Mouse (Mus musculus) kidney, adult 11 months (tissue): ENCODE data around the gene Fxr2.

Experiments used
- DNase-seq: peaks from one replicate; pipeline ENCODE4 v3.0.0; 2022

Fxr2 gene

DNA sequence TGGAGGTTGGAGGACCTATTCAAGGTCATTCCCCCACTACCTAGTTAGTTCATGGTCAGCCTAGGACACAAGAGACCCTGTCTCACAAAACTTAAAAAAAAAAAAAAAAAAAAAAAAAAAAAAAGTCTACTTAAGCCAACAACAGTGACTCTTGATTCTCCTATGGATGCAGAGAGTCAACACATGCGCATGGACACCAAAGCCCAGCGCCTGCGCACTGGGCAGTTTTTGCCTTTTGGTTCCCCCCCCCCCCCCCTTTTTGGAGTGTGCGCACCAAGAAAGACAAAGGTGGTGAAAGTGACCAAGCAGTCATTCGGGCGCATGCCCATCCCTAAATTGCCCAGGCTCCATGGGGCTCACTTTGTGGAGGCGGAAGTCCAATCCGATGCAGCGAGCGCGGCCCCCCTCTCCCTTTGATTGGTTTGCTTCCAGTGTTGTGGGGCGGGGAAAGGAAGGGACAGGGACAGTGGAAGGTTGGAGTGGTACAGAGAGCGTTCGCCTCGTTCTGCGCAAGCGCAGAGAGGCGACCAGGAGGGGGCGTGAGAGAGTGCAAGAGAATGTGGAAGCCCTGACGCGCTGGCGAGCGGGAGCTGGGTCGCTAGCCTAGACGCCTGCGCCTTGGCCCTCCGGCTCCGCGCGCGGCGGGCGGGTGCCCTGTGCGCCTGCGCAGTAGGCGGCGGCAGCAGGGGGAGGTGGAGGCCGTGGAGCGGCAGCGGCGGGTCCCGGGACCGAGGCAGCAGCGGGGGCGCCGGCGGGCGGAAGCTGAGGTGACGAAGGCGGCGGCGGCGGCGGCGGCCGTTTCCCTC lies at the start of gene Fxr2:
Gene Fxr2 (plus strand): TSS at position 707 of the 806 bp plus-strand sequence.
- peak; percentile 100 for DNase-seq

DNA sequence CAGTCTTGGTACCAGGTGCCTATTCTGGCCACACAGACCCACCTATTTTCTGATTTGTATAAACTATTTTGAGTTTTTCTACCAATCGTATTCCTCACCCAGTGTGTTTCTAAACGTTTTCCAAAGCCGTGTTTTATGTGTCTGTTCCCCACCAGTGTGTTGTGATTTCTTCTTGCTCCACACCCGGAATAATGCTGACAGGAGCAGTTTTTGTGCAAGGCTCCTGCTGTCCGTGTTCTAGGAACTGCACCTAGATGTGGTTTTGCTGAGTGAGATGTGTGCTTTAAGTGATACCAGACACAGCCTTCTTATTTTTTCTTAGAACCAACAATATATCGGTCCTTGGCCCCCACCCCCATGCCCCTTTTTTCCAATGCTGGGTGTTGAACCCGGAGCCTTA lies 48.8 kb upstream of the Fxr2 start:
- no peak for DNase-seq

- DNase-seq: no peak
Observed at GRCm38 (mm10) chr11:69584937-69585336, 47.9 kb upstream of the Fxr2 start.

DNA sequence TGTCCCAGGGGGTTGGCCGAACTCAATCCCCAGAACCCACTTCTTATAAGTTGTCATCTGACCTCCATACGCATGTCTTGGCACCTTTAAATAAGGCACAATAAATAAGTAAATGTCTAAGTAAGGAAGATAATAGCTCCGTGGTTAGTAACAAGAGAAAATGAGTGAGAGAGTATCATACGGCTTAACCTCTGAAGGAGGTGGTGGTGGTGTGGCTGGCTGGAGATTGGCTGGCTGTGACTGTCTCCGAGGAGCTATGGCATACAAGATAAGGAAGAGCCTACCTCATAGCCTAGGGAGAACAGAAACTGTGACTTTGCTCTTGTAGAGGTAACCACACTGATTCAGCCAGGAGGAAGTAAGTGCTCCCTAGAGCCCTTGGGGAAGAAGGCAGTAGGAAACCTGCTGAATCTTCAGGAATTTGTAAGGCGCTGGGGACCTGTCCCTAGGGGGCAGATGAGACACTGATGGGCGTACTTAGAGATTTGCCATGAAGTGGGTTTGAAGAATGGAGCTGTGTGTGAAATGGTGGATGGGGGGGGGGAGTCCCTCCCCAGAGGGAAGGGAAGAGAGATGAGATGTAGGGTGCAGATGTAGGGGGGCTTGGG lies 47.0 kb upstream of the Fxr2 start:
- DNase-seq: no peak

DNA sequence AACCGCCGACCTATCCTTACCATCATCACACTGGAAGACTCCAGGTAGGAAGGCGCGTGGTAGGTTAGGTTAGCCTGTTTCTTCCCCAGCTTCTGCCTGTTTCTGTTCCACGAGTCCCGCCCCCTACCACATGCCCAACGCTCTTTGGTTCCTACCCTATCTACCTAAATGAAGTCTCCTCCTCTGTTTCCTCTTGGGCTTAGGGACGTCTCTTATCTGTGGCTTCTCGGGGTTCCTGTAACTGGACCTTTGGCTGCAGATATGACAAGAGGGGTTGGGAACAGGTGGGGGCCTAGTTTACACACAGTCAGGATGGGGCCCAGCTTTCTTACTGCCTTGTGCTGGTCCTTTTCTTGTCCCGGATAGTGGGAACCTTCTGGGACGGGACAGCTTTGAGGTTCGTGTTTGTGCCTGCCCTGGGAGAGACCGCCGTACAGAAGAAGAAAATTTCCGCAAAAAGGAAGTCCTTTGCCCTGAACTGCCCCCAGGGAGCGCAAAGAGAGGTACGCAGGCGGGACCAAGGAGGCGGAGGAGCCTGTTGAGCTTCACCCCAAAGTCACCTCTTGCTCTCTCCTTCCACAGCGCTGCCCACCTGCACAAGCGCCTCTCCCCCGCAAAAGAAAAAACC lies 43.5 kb upstream of the Fxr2 start:
- DNase-seq: no peak

GRCm38 (mm10) chr11:69590622-69591021 lies 42.2 kb upstream of the Fxr2 start:
- no peak for DNase-seq

DNA sequence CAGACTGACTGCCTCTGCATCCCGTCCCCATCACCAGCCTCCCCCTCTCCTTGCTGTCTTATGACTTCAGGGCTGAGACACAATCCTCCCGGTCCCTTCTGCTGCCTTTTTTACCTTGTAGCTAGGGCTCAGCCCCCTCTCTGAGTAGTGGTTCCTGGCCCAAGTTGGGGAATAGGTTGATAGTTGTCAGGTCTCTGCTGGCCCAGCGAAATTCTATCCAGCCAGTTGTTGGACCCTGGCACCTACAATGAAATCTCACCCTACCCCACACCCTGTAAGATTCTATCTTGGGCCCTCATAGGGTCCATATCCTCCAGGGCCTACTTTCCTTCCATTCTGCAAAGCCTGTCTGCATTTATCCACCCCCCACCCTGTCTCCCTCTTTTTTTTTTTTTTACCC lies 41.4 kb upstream of the Fxr2 start:
- DNase-seq: no peak

- DNase-seq: no peak
Observed at GRCm38 (mm10) chr11:69591899-69592637, 40.7 kb upstream of the Fxr2 start.

- no peak for DNase-seq
Observed at GRCm38 (mm10) chr11:69592799-69593198, 40.0 kb upstream of the Fxr2 start.

DNA sequence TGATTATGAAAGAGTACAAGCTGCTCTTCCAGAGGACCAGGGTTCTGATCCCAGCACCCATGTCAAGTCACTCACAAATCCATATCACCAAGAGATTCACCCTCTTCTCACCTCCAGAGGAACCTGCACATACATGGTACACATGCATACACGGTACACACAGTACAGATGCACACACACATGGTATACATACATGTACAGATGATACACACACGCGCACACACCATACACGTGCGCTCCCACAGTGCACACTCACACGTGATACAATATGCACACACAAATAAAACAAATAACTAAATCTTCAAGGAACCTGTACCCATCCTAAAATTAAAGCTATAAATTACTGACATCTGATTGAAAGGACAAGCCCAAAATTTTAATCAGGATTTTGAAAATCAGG lies 37.9 kb upstream of the Fxr2 start:
- no peak for DNase-seq

- DNase-seq: no peak
Observed at GRCm38 (mm10) chr11:69599436-69599835, 33.4 kb upstream of the Fxr2 start.

DNA sequence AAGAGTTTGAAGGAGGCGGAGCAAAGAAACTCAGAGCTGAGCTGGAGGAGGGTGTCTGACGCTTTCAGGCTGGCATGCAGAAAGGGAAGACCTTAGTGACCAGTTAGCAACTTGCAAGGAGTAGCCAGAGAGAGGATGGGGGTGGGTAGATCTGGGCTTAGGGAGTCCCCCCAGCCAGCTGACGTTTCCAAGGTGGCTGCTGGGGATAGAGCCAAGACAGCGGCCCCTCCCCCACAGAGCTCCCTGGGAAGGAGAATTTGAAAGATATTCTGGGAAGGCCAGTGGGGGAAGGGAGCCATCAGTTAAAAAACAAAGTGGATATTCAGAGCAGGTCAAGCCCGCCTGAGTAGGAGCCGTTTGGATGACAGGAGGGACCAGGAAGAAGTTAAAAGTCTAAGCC lies 32.7 kb upstream of the Fxr2 start:
- DNase-seq: peak; percentile 31

DNA sequence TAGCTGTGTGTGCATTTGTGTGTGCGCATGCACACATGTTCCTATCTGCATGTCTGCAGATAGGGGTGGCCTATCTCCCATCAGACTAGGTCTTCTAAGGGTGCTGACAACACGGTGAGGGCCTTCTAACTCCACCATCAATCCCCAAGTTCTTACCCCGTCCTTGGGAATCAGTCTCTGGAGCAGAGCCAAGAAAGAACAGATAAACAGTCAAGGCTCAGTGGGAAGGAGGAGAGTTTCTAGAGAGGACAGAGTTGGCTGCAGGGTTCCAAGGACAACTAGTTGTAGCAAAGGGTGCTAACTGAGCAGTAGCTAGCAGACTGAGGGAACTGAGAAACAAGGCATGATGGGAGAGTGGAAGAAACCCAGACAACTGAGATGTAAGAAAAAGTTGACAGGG lies 31.0 kb upstream of the Fxr2 start:
- no peak for DNase-seq

DNA sequence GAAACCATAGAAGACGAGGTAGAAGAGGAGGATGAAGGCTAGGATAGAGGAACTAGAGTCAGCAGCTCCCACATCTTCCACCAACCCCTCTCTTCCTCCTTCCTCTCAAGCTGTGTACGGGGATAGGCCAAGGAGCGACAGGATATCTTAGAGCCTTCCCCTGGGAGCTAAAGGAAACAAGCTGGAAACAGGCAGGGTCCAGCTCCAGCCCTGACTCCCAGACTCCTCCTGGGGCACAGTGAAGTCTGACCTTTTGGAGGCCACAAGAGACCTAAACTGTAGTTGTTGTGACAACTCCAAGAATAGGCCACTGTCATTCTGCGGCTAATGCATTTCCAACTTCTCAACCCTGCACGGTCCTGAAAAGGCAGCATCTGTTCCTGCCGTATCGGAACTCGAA lies 29.3 kb upstream of the Fxr2 start:
- DNase-seq: no peak

- no peak for DNase-seq
Observed at GRCm38 (mm10) chr11:69604347-69604746, 28.4 kb upstream of the Fxr2 start.

DNA sequence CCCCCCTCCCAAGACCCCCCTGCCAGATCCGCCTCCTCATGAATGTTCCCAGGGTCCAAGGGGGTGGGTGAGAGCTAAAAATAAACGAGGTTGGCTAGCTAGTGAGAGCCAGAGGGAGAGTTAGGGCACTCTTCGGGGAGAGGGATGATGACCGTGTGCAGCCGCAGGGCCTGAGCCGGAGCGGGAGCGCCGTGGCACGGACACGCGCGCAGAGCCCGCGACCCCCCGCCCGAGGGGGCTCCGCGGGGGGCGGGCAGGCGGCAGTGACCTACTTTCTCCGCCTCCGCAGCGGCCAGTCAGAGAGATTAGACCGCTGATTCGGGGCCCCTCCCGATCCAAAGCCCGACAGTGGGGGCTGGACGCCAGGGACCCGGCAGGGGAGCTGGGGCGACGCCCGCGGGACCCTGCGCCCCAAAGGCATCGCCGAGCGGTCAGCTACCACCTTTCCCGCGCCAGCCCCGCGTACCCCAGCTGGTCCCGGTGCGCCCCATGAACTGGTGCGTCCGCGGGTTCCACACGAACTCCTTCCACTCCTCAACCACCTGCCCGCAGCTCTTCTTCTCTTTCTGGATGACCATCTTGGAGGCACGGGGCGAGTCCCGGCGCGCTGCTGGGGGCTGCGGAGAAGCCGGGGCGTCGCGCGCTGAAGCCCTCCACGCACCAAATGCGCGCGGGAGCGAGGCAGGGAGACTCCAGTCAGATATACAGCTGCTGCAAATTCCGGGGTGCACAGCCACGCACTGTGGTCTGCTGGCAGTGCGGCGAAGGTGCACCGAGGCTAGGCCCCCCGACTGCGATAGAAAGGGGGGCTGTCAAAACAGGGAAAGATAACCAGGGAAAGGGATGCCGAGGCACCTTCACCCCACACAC lies 27.8 kb upstream of the Fxr2 start:
- DNase-seq: no peak

DNA sequence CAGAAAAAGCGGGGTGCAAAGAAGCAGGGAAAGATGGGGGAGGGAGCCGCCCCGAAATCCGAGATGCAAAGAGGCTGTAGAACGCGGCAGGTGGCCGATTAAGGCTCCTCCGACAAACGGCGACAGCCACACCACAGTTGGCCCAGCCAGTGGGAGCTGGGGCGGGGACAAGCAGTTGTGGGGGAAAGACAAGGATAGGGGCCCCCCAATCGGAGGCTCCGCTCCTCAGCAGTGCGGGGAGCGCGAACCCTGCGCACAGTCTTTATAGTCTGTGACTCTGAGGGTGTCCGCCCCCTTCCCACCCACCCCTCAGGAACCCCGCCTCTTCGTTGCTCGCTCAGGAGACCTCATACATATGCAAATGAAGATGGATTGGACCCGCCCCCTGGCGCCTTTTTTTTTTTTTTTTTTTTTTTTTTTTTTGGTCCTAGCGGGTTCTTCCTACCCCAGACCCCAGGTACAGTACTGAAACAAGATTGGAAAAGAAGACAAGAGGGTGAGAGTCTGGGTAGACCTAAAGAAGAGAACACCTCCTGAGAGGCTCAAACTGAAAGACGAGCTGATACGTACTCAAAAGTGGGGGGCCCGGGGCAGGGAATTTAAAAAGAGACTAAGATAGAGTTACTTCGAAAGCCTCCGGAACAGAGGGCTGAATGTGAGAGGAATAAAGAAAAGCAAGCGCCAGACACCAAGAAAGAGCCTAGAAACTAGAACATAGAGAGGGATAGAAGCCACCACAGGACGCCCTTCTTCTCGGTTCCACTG lies 26.9 kb upstream of the Fxr2 start, which contains the start of gene Atp1b2:
Gene Atp1b2 (minus strand): TSS at position 217 of the 765 bp plus-strand sequence.
- peak; percentile 57 for DNase-seq

GRCm38 (mm10) chr11:69606491-69606795 lies 26.3 kb upstream of the Fxr2 start:
- no peak for DNase-seq

DNA sequence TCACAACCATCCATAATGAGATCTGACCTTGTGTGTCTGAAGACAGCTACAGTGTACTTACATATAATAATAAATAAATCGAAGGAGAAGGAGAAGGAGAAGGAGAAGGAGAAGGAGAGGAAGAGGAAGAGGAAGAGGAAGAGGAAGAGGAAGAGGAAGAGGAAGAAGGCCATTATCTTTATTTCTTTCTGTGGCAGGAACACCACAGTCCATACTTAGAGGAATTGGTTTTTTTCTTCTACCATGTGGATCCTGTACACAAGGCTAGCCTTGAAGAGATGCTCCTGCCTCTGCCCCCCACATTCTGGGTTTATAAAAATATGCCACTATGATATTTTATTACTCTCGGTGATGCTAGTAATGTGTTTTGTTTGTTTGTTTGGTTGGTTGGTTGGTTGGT lies 26.0 kb upstream of the Fxr2 start:
- no peak for DNase-seq

- DNase-seq: no peak
Observed at GRCm38 (mm10) chr11:69608525-69608924, 24.3 kb upstream of the Fxr2 start.

DNA sequence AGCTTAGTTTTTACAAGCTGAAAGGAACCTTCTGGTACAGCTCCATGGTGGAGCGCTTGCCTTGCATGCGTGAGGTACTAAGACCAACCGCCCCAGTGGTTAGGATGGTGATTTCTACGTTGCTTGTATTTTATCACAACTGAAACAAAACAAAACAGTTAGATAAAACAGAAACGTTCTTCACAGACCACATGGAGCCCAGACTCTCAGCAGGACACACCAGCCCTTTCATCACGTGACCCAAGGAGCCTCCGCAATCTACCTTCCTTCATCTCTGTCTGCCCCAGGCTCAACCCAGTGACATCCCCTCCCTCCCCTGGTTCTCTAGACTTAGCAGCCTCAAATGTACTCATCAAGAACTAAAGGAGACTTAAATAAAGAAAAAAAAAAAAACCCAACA lies 23.4 kb upstream of the Fxr2 start:
- no peak for DNase-seq

DNA sequence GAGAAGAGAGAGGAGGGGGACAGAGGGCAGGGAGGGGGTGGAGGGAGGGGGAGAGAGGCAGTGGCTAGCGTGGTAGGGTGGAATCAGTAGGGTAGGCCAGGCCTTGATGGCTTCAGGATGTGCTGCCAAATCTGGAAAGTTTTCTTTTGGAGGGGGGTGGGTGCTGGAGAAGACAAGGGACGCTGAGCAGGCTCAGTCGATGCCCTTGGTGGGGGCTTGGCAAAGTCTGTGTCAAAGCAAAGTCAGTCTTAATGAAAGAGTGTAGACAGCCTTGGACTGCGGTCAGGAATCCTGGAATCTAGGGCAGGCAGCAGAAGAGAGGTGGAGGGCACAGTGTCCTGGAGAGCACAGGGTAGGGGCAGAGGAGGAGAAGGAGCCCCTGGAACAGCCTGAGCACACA lies 21.9 kb upstream of the Fxr2 start:
- no peak for DNase-seq
